Mouse (Mus musculus) urinary bladder, adult 18-20 months (tissue): ENCODE data around the gene Atrip.

ENCODE experiments used
- DNase-seq, 2 experiments: peaks; one replicate each; pipeline ENCODE4 v3.0.0; 2022; ENCODE audit warnings: low spot score in 2 of 2, mixed read lengths in 2 of 2

Gene Atrip

DNA sequence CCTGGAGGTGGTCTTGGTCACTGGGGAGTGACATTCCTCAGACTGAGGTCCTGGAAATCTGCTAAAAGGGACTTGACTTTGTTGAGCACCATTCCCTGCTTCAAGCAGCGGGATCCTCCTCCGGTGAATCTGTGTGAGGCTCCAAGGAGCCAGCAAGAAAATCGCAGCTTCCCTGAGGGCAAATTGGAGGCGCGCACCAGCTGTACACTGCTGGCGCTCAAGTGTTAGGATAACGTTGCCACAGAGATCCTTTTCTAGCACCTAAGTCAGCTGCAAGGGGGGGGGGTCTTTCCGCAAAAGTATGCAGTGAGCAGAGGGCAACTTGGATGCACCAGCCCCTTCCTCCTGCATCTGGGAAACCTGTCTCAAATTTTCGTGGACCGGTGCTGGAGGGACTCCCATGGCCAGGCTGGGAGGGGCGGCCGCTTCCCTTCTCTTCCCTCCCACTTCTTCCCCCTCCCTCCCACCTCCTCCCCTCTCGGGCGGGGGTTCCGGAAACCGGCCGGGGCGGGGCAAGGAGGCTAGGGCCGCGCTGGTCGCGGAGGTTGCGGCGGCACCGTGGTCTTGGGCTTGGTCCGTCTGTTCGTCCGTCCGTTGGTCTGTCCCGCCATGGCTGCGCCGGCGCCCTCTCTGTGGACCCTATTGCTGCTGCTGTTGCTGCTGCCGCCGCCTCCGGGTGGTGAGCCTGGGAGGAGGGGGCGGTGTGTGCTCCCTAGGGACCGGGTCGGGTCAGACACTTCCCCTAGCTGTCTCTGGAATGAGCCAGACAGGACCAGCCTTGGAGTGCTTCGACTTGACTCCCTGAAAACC, 35.6 kb downstream of the Atrip start, which contains the start of gene Shisa5:
Gene Shisa5 (plus strand): TSS at position 480 of the 810 bp plus-strand sequence.
- DNase-seq, result peak; percentile 80

GRCm38 (mm10) chr9:109032435-109032834, 41.5 kb downstream of the Atrip start:
- DNase-seq, result no peak

DNA sequence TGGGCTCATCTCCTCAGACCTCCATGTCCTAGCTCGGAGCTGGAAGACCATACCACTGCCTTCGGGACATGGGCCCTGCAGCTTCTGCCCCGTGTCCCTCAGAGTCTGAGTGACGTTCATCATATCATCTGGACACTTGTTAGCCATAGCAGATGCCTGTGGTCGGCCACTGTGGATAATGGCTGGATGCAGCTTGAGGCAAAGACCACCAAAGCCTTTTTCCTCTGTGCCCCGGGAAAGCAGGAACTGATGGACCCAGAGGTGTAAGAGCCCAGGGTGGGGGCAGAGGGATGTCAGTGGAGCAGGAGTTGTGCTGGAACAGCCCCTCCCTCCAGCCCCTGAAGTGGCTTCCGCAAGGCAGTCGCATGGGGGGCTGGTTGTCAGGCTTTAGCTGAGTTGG, 42.2 kb downstream of the Atrip start:
- no peak for DNase-seq

GRCm38 (mm10) chr9:109031001-109031400, 42.9 kb downstream of the Atrip start:
- DNase-seq, result no peak

DNA sequence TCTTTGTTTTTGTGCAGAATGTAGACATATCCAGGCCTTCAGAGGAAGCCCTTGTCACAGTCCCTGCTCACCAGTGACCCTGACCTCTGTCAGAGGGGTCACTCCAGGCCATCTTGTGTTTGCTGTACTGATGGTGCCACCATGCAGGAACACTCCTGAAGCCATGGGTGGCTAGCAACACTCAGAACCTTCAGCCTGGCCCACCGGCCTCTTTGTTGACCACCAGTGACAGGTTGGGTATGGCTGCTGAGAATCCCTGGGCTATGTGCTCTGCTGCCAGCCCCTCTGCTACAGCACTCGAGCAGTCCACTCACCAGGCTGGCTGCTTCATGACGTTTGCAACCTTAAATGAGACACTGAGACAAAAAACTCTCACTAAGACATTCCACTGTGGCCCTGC, 43.6 kb downstream of the Atrip start:
- no peak for DNase-seq

GRCm38 (mm10) chr9:109028919-109029318, 45.0 kb downstream of the Atrip start:
- DNase-seq, result no peak

DNA sequence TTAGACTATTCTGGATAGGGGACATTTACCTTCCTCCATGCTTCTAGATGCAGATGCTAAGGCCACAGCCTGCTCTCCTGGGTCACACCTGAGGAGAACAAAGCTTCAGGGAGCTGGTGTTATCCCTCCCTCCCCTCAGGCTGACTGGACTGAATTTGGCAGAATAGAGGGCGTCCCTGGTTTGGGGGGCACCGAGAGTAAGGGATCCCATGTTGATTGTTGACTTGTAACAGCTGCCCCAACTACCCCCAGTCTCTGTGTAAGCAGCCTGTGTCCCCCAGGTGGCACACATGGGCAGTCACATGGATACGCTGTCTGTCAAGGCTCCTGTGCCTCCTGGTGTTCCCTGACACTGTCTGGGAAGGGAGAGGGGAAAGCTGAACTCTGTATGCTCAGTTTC, 45.5 kb downstream of the Atrip start:
- DNase-seq, result no peak

DNA sequence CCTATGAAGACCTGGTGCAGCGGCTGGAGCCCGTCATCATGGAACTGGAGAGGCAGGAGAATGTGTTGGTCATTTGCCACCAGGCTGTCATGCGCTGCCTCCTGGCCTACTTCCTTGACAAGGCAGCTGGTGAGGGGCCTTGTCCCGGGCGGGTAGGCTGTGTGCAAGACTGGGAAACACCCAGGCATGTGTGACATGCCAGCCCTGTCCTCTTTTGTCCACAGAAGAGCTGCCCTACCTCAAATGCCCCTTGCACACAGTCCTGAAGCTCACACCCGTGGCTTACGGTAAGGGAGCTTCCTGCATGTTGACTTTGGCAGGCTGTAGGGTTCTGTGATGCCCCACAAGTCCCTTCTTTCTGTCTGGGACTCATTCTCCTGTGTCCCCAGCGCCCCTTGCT, 46.4 kb downstream of the Atrip start:
- no peak for DNase-seq

DNA sequence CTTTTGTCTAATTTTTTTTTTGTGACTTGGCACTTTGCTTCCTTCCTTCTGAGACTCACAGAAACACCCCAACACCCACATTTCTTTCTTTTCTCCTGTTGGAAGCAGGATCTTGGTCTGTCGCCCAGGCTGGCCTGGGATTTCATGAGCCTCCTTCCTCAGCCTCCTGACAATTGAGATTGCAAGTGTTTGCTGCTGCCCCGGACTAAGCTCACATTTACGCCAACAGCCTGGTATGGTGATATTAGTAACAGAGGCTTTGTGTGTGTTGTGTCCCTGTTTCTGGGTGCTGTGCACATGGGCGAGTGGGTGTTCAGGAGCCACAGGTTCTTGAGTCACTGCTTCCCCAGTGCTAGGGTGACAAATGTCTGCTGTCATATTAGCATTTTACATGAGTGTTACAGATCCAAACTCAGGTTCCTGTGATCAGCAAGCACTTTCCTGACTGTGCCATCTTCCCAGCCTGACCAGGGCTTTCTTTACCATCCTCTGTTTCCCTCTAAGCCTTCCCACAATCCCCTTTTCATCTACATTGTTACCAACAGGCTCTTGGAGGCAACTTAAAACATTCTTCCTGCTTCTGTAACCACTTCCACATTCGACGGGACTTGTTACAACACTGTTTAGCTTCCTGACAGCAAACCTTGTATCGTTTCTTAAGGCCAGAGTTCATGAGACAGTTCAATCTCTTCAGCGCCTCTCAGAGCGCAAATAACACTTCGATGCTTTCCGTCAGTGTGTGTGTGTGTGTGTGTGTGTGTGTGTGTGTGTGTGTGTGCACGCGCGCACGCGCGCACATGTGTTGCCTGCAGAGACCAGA, 50.8 kb downstream of the Atrip start:
- DNase-seq, result no peak

- DNase-seq, result no peak
These were observed 52.5 kb downstream of the Atrip start for GRCm38 (mm10) chr9:109021428-109021827.

- DNase-seq, result no peak
These were observed 56.8 kb downstream of the Atrip start for GRCm38 (mm10) chr9:109016973-109017604.

DNA sequence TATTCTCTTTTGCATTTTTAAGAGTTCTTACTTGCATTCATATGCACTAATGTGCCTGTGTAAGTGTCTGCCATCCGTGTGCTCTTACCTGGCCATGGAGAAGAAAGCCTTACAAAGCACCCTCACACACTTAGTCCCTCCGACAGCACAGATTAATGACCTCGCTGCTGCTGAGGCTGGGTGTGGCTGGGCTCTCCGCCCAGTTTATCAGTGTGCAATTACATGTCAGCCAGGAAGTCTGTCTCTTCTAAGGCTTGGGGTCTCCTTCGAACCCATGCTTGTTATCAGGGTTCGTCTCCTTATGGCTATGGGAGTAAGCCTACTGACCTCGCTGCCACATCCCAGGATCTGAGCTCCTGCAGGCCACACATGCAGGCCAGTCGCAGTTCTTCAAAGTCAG, 58.5 kb downstream of the Atrip start:
- DNase-seq, result no peak

- DNase-seq, result no peak
These were observed 63.6 kb downstream of the Atrip start for GRCm38 (mm10) chr9:109010316-109010690.

GRCm38 (mm10) chr9:109009636-109010315, 64.1 kb downstream of the Atrip start:
- peak in 1 of 2 experiments; percentile 54 for DNase-seq

DNA sequence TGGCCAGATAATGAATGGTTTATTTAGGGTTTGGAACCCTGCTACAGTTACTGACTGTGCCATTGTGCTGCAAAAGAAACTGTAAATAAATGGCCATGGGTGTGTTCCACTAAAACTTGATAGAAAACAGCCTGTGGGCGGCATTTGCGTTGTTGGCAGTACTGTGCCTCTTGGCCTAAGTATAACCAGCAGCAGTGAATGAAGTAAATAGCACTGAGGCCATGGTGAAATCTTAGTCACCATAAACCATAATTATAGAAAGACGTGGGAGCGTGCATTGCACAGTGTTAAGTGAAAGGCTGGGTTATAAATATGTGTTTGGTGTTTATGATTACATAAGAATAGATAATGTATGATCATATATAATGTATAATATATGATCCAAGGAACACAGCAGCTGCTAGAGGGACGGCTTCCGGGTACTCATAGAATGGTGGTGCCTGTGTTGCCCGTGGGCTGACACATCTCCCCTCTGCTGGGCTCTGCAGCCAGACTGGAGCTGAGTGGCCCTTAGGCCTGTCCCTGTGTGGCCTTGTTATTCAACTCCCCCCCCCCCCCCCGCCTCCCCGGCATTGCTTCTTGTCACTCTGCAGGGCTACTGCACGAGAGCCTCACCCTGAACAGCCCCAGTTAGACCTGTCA, 64.8 kb downstream of the Atrip start:
- DNase-seq, result no peak

GRCm38 (mm10) chr9:109008081-109008480, 65.8 kb downstream of the Atrip start:
- DNase-seq, result no peak
